Mouse (Mus musculus): ENCODE results near the gene Park7.

GRCm38 (mm10) chr4:150880364-150880763 is 33.9 kb downstream of the Park7 start:
- TF ChIP-seq POLR2A (IDR thresholded peaks at IDR 0.05; ENCODE audit: insufficient read depth, low read depth, low read length) = no peak
- no peak for TF ChIP-seq CTCF (IDR thresholded peaks at IDR 0.05)
- no peak for TF ChIP-seq EP300 (IDR thresholded peaks at IDR 0.05; ENCODE audit: insufficient read depth, low read depth, low read length)
